Comparison of ENCODE assay signal across 8 mouse cellular contexts in genomic region chr17:30559536-30559935, GRCm38 (mm10). TPM values are rescaled to one million over a fixed set of nuclear protein-coding genes. Genes with fewer than 3 reads are reported as not detected.
DNase-seq lines count a peak whose midpoint lies in the region; ATAC-seq and TF ChIP-seq lines count a peak whose summit lies in the region.

No protein-coding gene starts in this region.

- no peak for TF ChIP-seq EP300 in lung, postnatal 0 days (IDR thresholded peaks at IDR 0.05)

- H3K4me3 ChIP-seq in forebrain, embryonic 10.5 days = no peak overlapping the region
- H3K4me3 ChIP-seq in forebrain, embryonic 15.5 days = no peak overlapping the region
- H3K4me3 ChIP-seq in lung, postnatal 0 days (ENCODE audit: low read depth, low read length) = no peak overlapping the region

- no peak overlapping the region for H3K9ac ChIP-seq in forebrain, embryonic 15.5 days (replicated peaks)
- no peak overlapping the region for H3K9ac ChIP-seq in lung, postnatal 0 days (replicated peaks; ENCODE audit: low read depth)

- TF ChIP-seq CTCF in lung, postnatal 0 days (IDR thresholded peaks at IDR 0.05) = peak; percentile 92

- no peak overlapping the region for H3K4me2 ChIP-seq in forebrain, embryonic 15.5 days (replicated peaks)
- H3K4me2 ChIP-seq in lung, postnatal 0 days (replicated peaks; ENCODE audit: low read depth, low read length) = no peak overlapping the region

- DNase-seq in forebrain, embryonic 10.5 days (ENCODE audit: extremely low spot score, low spot score) = peak; percentile 29
- DNase-seq in ovary, postnatal 14 days (ENCODE audit: low spot score) = peak; percentile 57
- DNase-seq in ovary, postnatal 10 days (ENCODE audit: low spot score) = no peak
- peak; percentile 44 for DNase-seq in c-Kit-negative CD71-positive TER-119-positive erythroid progenitor cells, embryonic 14.5 days (ENCODE audit: low read depth, low spot score)
- peak; percentile 66 for DNase-seq in lung, postnatal 0 days (ENCODE audit: low spot score)
- peak; percentile 78 to 91 for DNase-seq in spleen, postnatal 4 days (ENCODE audit: low spot score in 2 of 2)

- H3K36me3 ChIP-seq in forebrain, embryonic 10.5 days (replicated peaks) = no peaks in the 10 kb centered on the region
- H3K36me3 ChIP-seq in forebrain, embryonic 15.5 days = no peaks in the 10 kb centered on the region
- no peaks in the 10 kb centered on the region for H3K36me3 ChIP-seq in lung, postnatal 0 days (ENCODE audit: insufficient read depth, low read length)

- no peaks in the 10 kb centered on the region for H3K9me3 ChIP-seq in forebrain, embryonic 10.5 days
- no peaks in the 10 kb centered on the region for H3K9me3 ChIP-seq in forebrain, embryonic 15.5 days
- H3K9me3 ChIP-seq in lung, postnatal 0 days (ENCODE audit: low read length) = no peaks in the 10 kb centered on the region

- 40% methylated on average over 3 of the region's 3 CpGs for WGBS in forebrain, embryonic 10.5 days
- WGBS in forebrain, embryonic 15.5 days = 44% methylated on average over 3 of the region's 3 CpGs
- WGBS in lung, postnatal 0 days = 32% methylated on average over 3 of the region's 3 CpGs

- no peaks in the 10 kb centered on the region for H3K4me1 ChIP-seq in forebrain, embryonic 10.5 days
- H3K4me1 ChIP-seq in forebrain, embryonic 15.5 days = no peaks in the 10 kb centered on the region
- H3K4me1 ChIP-seq in lung, postnatal 0 days (ENCODE audit: insufficient read depth, low read depth, low read length) = no peaks in the 10 kb centered on the region

- no peak overlapping the region for H3K27ac ChIP-seq in forebrain, embryonic 10.5 days
- no peak overlapping the region for H3K27ac ChIP-seq in forebrain, embryonic 15.5 days (replicated peaks)
- H3K27ac ChIP-seq in lung, postnatal 0 days (ENCODE audit: low read length) = no peak overlapping the region

- no peaks in the 10 kb centered on the region for H3K27me3 ChIP-seq in forebrain, embryonic 10.5 days (ENCODE audit: poor library complexity, severe bottlenecking)
- no peaks in the 10 kb centered on the region for H3K27me3 ChIP-seq in forebrain, embryonic 15.5 days
- H3K27me3 ChIP-seq in lung, postnatal 0 days (replicated peaks; ENCODE audit: insufficient read depth, low read length) = no peaks in the 10 kb centered on the region

- no peak for ATAC-seq in forebrain, embryonic 15.5 days (replicated peaks)
- peak; percentile 67 for ATAC-seq in granulocyte monocyte progenitor cell, adult 5-6 weeks (replicated peaks; ENCODE audit: poor library complexity, severe bottlenecking)
- ATAC-seq in lung, postnatal 0 days = no peak

RNA-seq across cellular contexts. Expression of gene Btbd9, which starts 16.8 kb away (rescaled TPM):
- 54.8 and 57.8 TPM in 2 replicates for polyA plus RNA-seq in forebrain, embryonic 10.5 days (2016; fragmentation: Nextera tagmentation; extraction: Ambion mirVana)
- 141 and 146 TPM in 2 replicates for polyA plus RNA-seq in forebrain, embryonic 15.5 days (2015; fragmentation: Nextera tagmentation; extraction: Ambion mirVana)
- 34.7 and 40.5 TPM in 2 replicates for total RNA-seq in granulocyte monocyte progenitor cell, adult 5-6 weeks (2014; fragmentation: Nextera tagmentation)
- 22.0 and 22.1 TPM in 2 replicates for total RNA-seq in granulocyte monocyte progenitor cell, adult 5-6 weeks (2017)
- 40.6 and 41.7 TPM in 2 replicates for polyA plus RNA-seq in lung, postnatal 0 days (2015; fragmentation: Nextera tagmentation; extraction: Ambion mirVana)
